Mouse (Mus musculus): Measurements from ENCODE around the gene Mcts1.

The Mcts1 gene

GRCm38 (mm10) chrX:38656206-38656883 lies 56.0 kb downstream of the Mcts1 start:
- DNase-seq (ENCODE audit: low spot score) = no peak

Measured in retina, embryonic 14.5 days (tissue).